Mouse (Mus musculus): Measurements from ENCODE around the gene Herc6. TPM values are rescaled to one million over a fixed set of nuclear protein-coding genes. Genes with fewer than 3 reads are reported as not detected.

The Herc6 gene
- 4.4 and 5.5 TPM in 2 replicates for polyA plus RNA-seq (2015; fragmentation: Nextera tagmentation; extraction: Ambion mirVana)

GRCm38 (mm10) chr6:57580881-57581548, at the start of gene Herc6:
Gene Herc6 (plus strand): TSS chr6:57581000.
- Histone ChIP-seq H3K9me3 (replicated peaks) (no peaks in the 10 kb centered on the region), H3K36me3 (no peaks in the 10 kb centered on the region), H3K9ac (peak within 1 kb of the TSS; percentile 79), H3K4me2 (peak within 1 kb of the TSS; percentile 88), H3K4me1 (replicated peaks) (peaks cover 2% of the 10 kb centered on the region; the same call in 1 of the 2 replicates), H3K27ac (peak within 1 kb of the TSS; percentile 71), H3K4me3 (peak within 1 kb of the TSS; percentile 85), H3K27me3 (no peaks in the 10 kb centered on the region)
- peak; percentile 86 for ATAC-seq (replicated peaks; ENCODE audit: insufficient number of reproducible peaks, insufficient read depth, low FRiP score, low read depth)
- WGBS: 1% methylated on average over 16 of the region's 16 CpGs

- H3K4me2 ChIP-seq: peak overlapping the region; percentile 33
- no peak overlapping the region for H3K4me3 ChIP-seq
- no peaks in the 10 kb centered on the region for H3K9me3 ChIP-seq (replicated peaks)
- peaks cover 25% of the 10 kb centered on the region for H3K4me1 ChIP-seq (replicated peaks)
- ATAC-seq (replicated peaks; ENCODE audit: insufficient number of reproducible peaks, insufficient read depth, low FRiP score, low read depth): no peak
- no peaks in the 10 kb centered on the region for H3K36me3 ChIP-seq
- 34% methylated on average over 4 of the region's 4 CpGs for WGBS
- peak overlapping the region; percentile 79 for H3K27ac ChIP-seq
- H3K9ac ChIP-seq: no peak overlapping the region
- H3K27me3 ChIP-seq: no peaks in the 10 kb centered on the region
Observed at GRCm38 (mm10) chr6:57531011-57531410, 49.8 kb upstream of the Herc6 start.

GRCm38 (mm10) chr6:57531441-57531840, 49.4 kb upstream of the Herc6 start:
- Histone ChIP-seq H3K27ac (peak overlapping the region; percentile 79), H3K27me3 (no peaks in the 10 kb centered on the region), H3K4me3 (no peak overlapping the region), H3K9ac (no peak overlapping the region), H3K4me1 (replicated peaks) (peaks cover 25% of the 10 kb centered on the region), H3K4me2 (peak overlapping the region; percentile 33), H3K36me3 (no peaks in the 10 kb centered on the region), H3K9me3 (replicated peaks) (no peaks in the 10 kb centered on the region)
- WGBS: 39% methylated on average over 1 of the region's 1 CpGs
- ATAC-seq (replicated peaks; ENCODE audit: insufficient number of reproducible peaks, insufficient read depth, low FRiP score, low read depth): no peak

DNA sequence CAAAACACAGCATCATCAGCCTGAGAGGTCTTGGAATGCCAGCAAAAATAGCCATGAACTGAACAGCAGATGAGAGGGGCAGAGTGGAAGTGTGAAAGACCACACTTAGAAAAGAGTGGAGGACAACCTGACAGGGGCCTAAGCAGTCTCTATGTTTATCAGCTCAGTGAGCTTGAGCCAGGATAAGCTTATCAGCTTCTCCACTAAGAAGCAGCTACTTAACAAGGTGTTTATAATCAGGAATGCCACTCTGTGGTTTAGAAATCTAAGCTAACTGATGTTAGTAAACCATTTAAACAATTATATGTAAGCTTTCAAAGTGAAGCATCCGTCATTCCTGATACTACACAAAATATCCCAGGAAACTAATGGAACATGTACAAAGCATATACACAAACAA, 48.8 kb upstream of the Herc6 start:
- WGBS: 48% methylated on average over 1 of the region's 1 CpGs
- Histone ChIP-seq H3K36me3 (no peaks in the 10 kb centered on the region), H3K4me3 (0 out of 2 replicates have a peak overlapping the region, but pooled peaks have one; percentile 11), H3K4me1 (replicated peaks) (peaks cover 25% of the 10 kb centered on the region), H3K9ac (no peak overlapping the region), H3K4me2 (peak overlapping the region; percentile 33), H3K27ac (peak overlapping the region; percentile 79), H3K9me3 (replicated peaks) (no peaks in the 10 kb centered on the region), H3K27me3 (no peaks in the 10 kb centered on the region)
- ATAC-seq (replicated peaks; ENCODE audit: insufficient number of reproducible peaks, insufficient read depth, low FRiP score, low read depth): no peak

DNA sequence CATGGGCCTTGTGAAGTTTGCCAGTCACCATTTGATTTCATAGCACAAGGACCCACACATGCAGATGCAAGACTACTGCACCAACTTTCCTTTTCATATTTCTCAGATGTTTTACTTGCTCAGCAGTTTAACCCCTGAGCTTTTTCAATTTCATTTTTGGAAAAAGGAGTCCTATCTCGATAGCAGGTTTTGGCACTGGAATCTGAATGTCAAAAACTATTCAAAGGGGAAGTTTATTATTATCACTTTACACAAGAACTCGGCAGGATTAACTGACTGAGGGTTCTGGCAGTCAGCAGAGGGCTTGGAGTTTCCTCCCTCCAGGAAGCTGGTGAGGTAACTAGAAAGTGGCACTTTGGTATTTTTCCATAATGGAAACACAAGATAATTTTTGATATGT, 47.4 kb upstream of the Herc6 start:
- Histone ChIP-seq H3K4me2 (peak overlapping the region; percentile 77), H3K4me1 (replicated peaks) (peaks cover 25% of the 10 kb centered on the region), H3K27ac (peak overlapping the region; percentile 92), H3K9ac (peak overlapping the region; percentile 73; the same call in 1 of the 2 replicates), H3K36me3 (no peaks in the 10 kb centered on the region), H3K27me3 (no peaks in the 10 kb centered on the region), H3K4me3 (peak overlapping the region; percentile 73), H3K9me3 (replicated peaks) (no peaks in the 10 kb centered on the region)
- WGBS: 9% methylated on average over 2 of the region's 2 CpGs
- ATAC-seq (replicated peaks; ENCODE audit: insufficient number of reproducible peaks, insufficient read depth, low FRiP score, low read depth): no peak

DNA sequence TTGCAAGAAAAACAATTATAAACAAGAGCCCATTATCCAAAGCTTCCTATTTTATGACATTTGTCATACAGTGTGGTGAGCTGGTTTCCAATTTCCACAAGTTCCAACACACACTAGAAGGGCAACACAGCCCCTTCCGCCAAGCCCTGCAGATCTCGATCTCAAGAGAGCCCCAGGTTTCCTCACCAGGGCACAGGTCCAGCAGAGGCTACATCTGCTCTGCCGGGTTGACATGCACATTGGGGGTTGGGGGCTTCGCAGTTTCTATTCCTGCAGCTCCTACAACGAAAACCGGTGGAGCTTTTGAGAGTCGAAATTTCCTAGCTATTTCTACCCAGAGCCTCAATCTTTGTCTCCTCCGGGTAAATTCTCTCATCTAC, 46.6 kb upstream of the Herc6 start:
- H3K4me2 ChIP-seq: peak overlapping the region; percentile 77
- no peaks in the 10 kb centered on the region for H3K9me3 ChIP-seq (replicated peaks)
- H3K27me3 ChIP-seq: no peaks in the 10 kb centered on the region
- H3K4me3 ChIP-seq: peak overlapping the region; percentile 73
- peaks cover 25% of the 10 kb centered on the region for H3K4me1 ChIP-seq (replicated peaks)
- H3K36me3 ChIP-seq: no peaks in the 10 kb centered on the region
- WGBS: 3% methylated on average over 8 of the region's 8 CpGs
- ATAC-seq (replicated peaks; ENCODE audit: insufficient number of reproducible peaks, insufficient read depth, low FRiP score, low read depth): no peak
- peak overlapping the region; percentile 92 for H3K27ac ChIP-seq
- H3K9ac ChIP-seq: peak overlapping the region; percentile 73

DNA sequence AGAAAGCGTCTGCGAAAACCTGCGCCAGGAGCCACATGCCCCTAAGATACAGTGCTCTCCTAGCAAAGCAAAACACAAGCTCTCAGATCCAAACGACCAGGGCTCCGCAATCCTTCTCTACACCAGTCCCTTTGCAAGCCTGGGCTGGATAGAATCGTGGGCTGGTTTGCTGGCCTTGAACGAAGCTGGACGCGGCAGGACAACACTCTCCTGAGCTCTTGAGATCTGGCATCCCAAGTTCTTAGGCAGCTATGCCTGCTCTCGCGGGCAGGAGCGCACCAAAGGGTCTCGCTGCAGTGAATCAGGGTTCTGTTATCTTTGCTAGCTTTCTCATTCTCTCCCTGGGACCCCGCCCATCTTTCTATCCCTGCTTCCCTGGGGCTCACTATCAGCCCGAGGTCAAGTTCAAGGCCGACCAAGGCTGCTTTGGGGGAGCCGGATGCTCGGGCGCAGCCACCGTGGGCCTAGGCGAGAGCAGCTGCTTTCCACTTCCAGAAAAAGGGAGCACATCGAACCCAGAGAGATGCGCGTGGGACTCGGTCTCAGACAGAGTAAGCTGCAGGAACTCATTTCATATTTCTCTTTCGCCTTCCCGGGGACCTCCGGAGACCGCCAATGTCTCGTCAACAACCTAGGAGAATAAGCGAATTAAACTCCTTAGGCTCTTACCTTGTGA, 46.1 kb upstream of the Herc6 start:
- no peaks in the 10 kb centered on the region for H3K9me3 ChIP-seq (replicated peaks)
- H3K27ac ChIP-seq: peak overlapping the region; percentile 92
- H3K4me2 ChIP-seq: peak overlapping the region; percentile 77
- peak overlapping the region; percentile 73 for H3K4me3 ChIP-seq
- H3K9ac ChIP-seq: peak overlapping the region; percentile 73
- H3K4me1 ChIP-seq (replicated peaks): peaks cover 25% of the 10 kb centered on the region
- 0 out of 2 replicates have a peak, but pooled peaks have one; percentile 21 for ATAC-seq (replicated peaks; ENCODE audit: insufficient number of reproducible peaks, insufficient read depth, low FRiP score, low read depth)
- no peaks in the 10 kb centered on the region for H3K36me3 ChIP-seq
- no peaks in the 10 kb centered on the region for H3K27me3 ChIP-seq
- WGBS: under 1% methylated on average over 31 of the region's 31 CpGs

GRCm38 (mm10) chr6:57535386-57535936, 45.3 kb upstream of the Herc6 start, which contains the start of gene Ppm1k:
Gene Ppm1k (minus strand): TSS chr6:57535468.
- H3K27ac ChIP-seq: peak within 1 kb of the TSS; percentile 95
- peak; percentile 99 for ATAC-seq (replicated peaks; ENCODE audit: insufficient number of reproducible peaks, insufficient read depth, low FRiP score, low read depth)

DNA sequence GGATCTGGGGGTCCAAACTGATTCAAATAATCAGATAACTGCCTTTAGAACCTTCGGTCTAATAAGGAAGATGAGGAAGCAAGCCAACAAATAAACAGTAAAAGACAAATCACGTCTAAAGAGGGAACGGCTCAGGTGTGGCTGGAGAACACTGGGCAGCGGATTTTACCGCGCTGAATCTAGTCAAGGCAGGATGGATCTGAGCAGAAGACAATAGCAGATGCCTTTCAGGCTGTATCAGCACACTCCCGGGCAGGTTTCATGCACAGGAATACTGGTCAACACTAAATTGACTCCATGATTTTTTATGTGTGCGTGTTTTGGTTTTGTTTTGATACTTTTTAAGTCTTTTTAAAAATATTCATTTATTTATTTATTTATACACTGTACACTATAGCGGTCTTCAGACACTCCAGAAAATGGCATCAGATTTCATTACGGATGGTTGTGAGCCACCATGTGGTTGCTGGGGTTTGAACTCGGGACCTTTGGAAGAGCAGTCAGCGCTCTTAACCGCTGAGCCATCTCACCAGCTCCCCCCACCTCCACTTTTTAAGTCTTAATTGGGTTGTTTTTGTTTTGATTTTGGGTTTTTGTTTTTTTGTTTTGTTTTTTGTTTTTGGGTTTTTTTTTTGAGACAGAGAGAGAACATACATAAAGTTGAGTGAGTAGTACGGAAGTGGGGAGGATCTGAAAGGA, 44.7 kb upstream of the Herc6 start:
- Histone ChIP-seq H3K36me3 (no peaks in the 10 kb centered on the region), H3K27me3 (no peaks in the 10 kb centered on the region), H3K4me2 (peak overlapping the region; percentile 73), H3K27ac (peak overlapping the region; percentile 95), H3K4me3 (peak overlapping the region; percentile 73), H3K9ac (peak overlapping the region; percentile 63), H3K4me1 (replicated peaks) (peaks cover 16% of the 10 kb centered on the region), H3K9me3 (replicated peaks) (no peaks in the 10 kb centered on the region)
- 25% methylated on average over 14 of the region's 14 CpGs for WGBS
- ATAC-seq (replicated peaks; ENCODE audit: insufficient number of reproducible peaks, insufficient read depth, low FRiP score, low read depth): 0 out of 2 replicates have a peak, but pooled peaks have one; percentile 45

More at GRCm38 (mm10) chr6:57535386-57535936, 45.3 kb upstream of the Herc6 start, which contains the start of gene Ppm1k:
- Histone ChIP-seq H3K4me3 (peak within 1 kb of the TSS; percentile 73), H3K9me3 (replicated peaks) (no peaks in the 10 kb centered on the region), H3K4me1 (replicated peaks) (peaks cover 22% of the 10 kb centered on the region), H3K4me2 (peak within 1 kb of the TSS; percentile 77), H3K27me3 (no peaks in the 10 kb centered on the region), H3K9ac (peak within 1 kb of the TSS; percentile 73), H3K36me3 (no peaks in the 10 kb centered on the region)
- 0% methylated on average over 24 of the region's 24 CpGs for WGBS

DNA sequence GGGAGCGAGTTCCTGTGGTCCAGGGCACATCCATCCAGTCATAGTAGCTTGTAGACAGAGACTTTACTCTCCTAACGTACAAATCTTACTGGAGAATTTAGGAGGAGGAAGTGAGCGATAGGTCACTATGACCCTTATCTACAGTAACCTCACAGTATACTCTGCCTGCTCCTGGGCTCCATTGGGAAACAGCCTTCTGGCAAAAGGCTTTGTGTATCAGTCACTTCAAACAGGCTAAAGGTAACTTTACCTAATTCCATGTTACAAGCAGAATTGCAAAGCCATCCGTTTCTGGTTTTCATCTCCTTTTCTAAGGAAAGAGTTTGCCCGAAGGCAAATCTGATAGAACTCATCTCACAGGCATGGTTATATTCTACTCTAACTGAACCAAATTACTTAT, 42.9 kb upstream of the Herc6 start:
- no peak for ATAC-seq (replicated peaks; ENCODE audit: insufficient number of reproducible peaks, insufficient read depth, low FRiP score, low read depth)
- H3K4me1 ChIP-seq (replicated peaks): peaks cover 8% of the 10 kb centered on the region
- H3K4me2 ChIP-seq: no peak overlapping the region
- H3K9ac ChIP-seq: no peak overlapping the region
- no peaks in the 10 kb centered on the region for H3K36me3 ChIP-seq
- H3K4me3 ChIP-seq: no peak overlapping the region
- H3K27me3 ChIP-seq: no peaks in the 10 kb centered on the region
- H3K9me3 ChIP-seq (replicated peaks): no peaks in the 10 kb centered on the region
- H3K27ac ChIP-seq: no peak overlapping the region
- 68% methylated on average over 5 of the region's 5 CpGs for WGBS

Data from heart, embryonic 15.5 days (tissue).